Mouse (Mus musculus) hindbrain, embryonic 11.5 days (tissue): Measurements from ENCODE around the gene Il3. TPM values are rescaled to one million over a fixed set of nuclear protein-coding genes. Genes with fewer than 3 reads are reported as not detected.

Experiments
- ATAC-seq: fragments of 200-750 bp; cut with Nextera tagmentation; 2 replicates; pipeline ENCODE4 v1.8.0; 2017; ENCODE audit warnings: mild to moderate bottlenecking, moderate TSS enrichment, moderate library complexity; ENCODE audit not compliant: low FRiP score
- DNase-seq: peaks from one replicate; pipeline ENCODE4 v3.0.0-alpha.2; 2015; ENCODE audit warnings: low spot score
- H3K27ac ChIP-seq: fragments of 300-500 bp; sonication (generic); 2 replicates; pipeline ENCODE4 v1.5.1; 2014; ENCODE audit warnings: mild to moderate bottlenecking, low read depth, low read length
- H3K27me3 ChIP-seq: fragments of 300-500 bp; sonication (generic); 2 replicates; pipeline ENCODE4 v1.6.1; 2014; ENCODE audit warnings: mild to moderate bottlenecking, low read length, moderate library complexity, mixed read lengths; ENCODE audit not compliant: control insufficient read depth, insufficient read depth
- H3K36me3 ChIP-seq: fragments of 300-500 bp; sonication (generic); 2 replicates; pipeline ENCODE4 v1.6.1; 2014; ENCODE audit warnings: mild to moderate bottlenecking, low read length, moderate library complexity, mixed read lengths; ENCODE audit not compliant: control insufficient read depth, insufficient read depth
- H3K4me1 ChIP-seq: fragments of 300-500 bp; sonication (generic); replicated peaks from 2 replicates; pipeline ENCODE4 v1.6.1; 2014; ENCODE audit warnings: low read length, mixed read lengths; ENCODE audit not compliant: control insufficient read depth, insufficient read depth
- H3K4me2 ChIP-seq: fragments of 300-500 bp; sonication (generic); replicated peaks from 2 replicates; pipeline ENCODE4 v1.6.1; 2014; ENCODE audit warnings: mild to moderate bottlenecking, low read depth, low read length
- H3K4me3 ChIP-seq: fragments of 300-500 bp; sonication (generic); 2 replicates; pipeline ENCODE4 v1.5.1; 2014; ENCODE audit warnings: low read depth, low read length
- H3K9ac ChIP-seq: fragments of 300-500 bp; sonication (generic); 2 replicates; pipeline ENCODE4 v1.6.1; 2014; ENCODE audit warnings: low read depth, low read length
- H3K9me3 ChIP-seq: fragments of 300-500 bp; sonication (generic); 2 replicates; pipeline ENCODE4 v1.6.1; 2016; ENCODE audit warnings: low read length; ENCODE audit not compliant: control insufficient read depth
- WGBS: fragments of 180-500 bp; shearing (Covaris S2); extraction: QIAGEN DNeasy Blood & Tissue Kit; methylation state at CpG from one replicate; pipeline ENCODE4 v1.1.7; 2014; 5-methylcytosine and 5-hydroxymethylcytosine counted together
- polyA plus RNA-seq: library from polyadenylated mRNA; unstranded; fragments of >200 nt; fragmentation: Nextera tagmentation; extraction: Ambion mirVana; gene quantifications from 2 replicates; pipeline ENCODE4 v1.2.1, GENCODE M21; 2014

Il3 gene
- polyA plus RNA-seq, 1 experiment from 2014 or later = not detected

- Histone ChIP-seq H3K4me2 (no peak overlapping the region), H3K9ac (no peak overlapping the region), H3K27me3 (no peaks in the 10 kb centered on the region), H3K9me3 (no peaks in the 10 kb centered on the region), H3K36me3 (no peaks in the 10 kb centered on the region), H3K4me1 (no peaks in the 10 kb centered on the region), H3K4me3 (no peak overlapping the region), H3K27ac (no peak overlapping the region)
- WGBS = 14% methylated on average over 1 of the region's 1 CpGs
- DNase-seq (no peak), ATAC-seq (no peak)
Observed at GRCm38 (mm10) chr11:54263405-54264031, 3.6 kb downstream of the Il3 start.

- ATAC-seq (peak; percentile 59), DNase-seq (peak; percentile 83)
- no peaks in the 10 kb centered on the region for H3K27me3 ChIP-seq
- no peaks in the 10 kb centered on the region for H3K9me3 ChIP-seq
- H3K36me3 ChIP-seq = no peaks in the 10 kb centered on the region
- H3K4me3 ChIP-seq = no peak overlapping the region
- H3K27ac ChIP-seq = no peak overlapping the region
- H3K4me1 ChIP-seq = no peaks in the 10 kb centered on the region
- no peak overlapping the region for H3K9ac ChIP-seq
- 36% methylated on average over 3 of the region's 3 CpGs for WGBS
- no peak overlapping the region for H3K4me2 ChIP-seq
Observed at GRCm38 (mm10) chr11:54256624-54257376, 10.3 kb downstream of the Il3 start.

- no peaks in the 10 kb centered on the region for H3K9me3 ChIP-seq
- H3K9ac ChIP-seq = no peak overlapping the region
- no peak overlapping the region for H3K4me2 ChIP-seq
- 66% methylated on average over 4 of the region's 4 CpGs for WGBS
- no peak for DNase-seq
- no peak for ATAC-seq
- no peaks in the 10 kb centered on the region for H3K27me3 ChIP-seq
- H3K4me1 ChIP-seq = no peaks in the 10 kb centered on the region
- no peaks in the 10 kb centered on the region for H3K36me3 ChIP-seq
- H3K27ac ChIP-seq = no peak overlapping the region
- no peak overlapping the region for H3K4me3 ChIP-seq
Observed at GRCm38 (mm10) chr11:54254114-54254513, 13.0 kb downstream of the Il3 start.

GRCm38 (mm10) chr11:54250575-54250974 is 16.5 kb downstream of the Il3 start:
- ATAC-seq (no peak), DNase-seq (no peak)
- Histone ChIP-seq H3K4me1 (no peaks in the 10 kb centered on the region), H3K4me2 (no peak overlapping the region), H3K9ac (no peak overlapping the region), H3K27ac (no peak overlapping the region), H3K9me3 (no peaks in the 10 kb centered on the region), H3K27me3 (no peaks in the 10 kb centered on the region), H3K4me3 (no peak overlapping the region), H3K36me3 (no peaks in the 10 kb centered on the region)
- 93% methylated on average over 11 of the region's 11 CpGs for WGBS

GRCm38 (mm10) chr11:54249748-54250147 is 17.3 kb downstream of the Il3 start:
- H3K4me1 ChIP-seq = no peaks in the 10 kb centered on the region
- DNase-seq (no peak), ATAC-seq (no peak)
- no peak overlapping the region for H3K4me2 ChIP-seq
- no peaks in the 10 kb centered on the region for H3K36me3 ChIP-seq
- H3K9ac ChIP-seq = no peak overlapping the region
- WGBS = 88% methylated on average over 3 of the region's 3 CpGs
- no peaks in the 10 kb centered on the region for H3K27me3 ChIP-seq
- H3K27ac ChIP-seq = no peak overlapping the region
- no peak overlapping the region for H3K4me3 ChIP-seq
- no peaks in the 10 kb centered on the region for H3K9me3 ChIP-seq

GRCm38 (mm10) chr11:54248940-54249717 is 17.9 kb downstream of the Il3 start, which contains the start of gene Csf2:
TSS of gene Csf2 (minus strand) at chr11:54249667.
- H3K4me3 ChIP-seq = no peak within 1 kb of the TSS
- no peaks in the 10 kb centered on the region for H3K4me1 ChIP-seq
- H3K27me3 ChIP-seq = no peaks in the 10 kb centered on the region
- H3K9me3 ChIP-seq = no peaks in the 10 kb centered on the region
- H3K27ac ChIP-seq = no peak within 1 kb of the TSS
- ATAC-seq (no peak), DNase-seq (no peak)
- H3K36me3 ChIP-seq = no peaks in the 10 kb centered on the region
- WGBS = 70% methylated on average over 11 of the region's 11 CpGs
- no peak within 1 kb of the TSS for H3K4me2 ChIP-seq
- H3K9ac ChIP-seq = no peak within 1 kb of the TSS

GRCm38 (mm10) chr11:54247251-54247950 is 19.7 kb downstream of the Il3 start:
- no peak for ATAC-seq
- Histone ChIP-seq H3K27me3 (no peaks in the 10 kb centered on the region), H3K4me2 (no peak overlapping the region), H3K9ac (no peak overlapping the region), H3K4me1 (no peaks in the 10 kb centered on the region), H3K36me3 (no peaks in the 10 kb centered on the region), H3K9me3 (no peaks in the 10 kb centered on the region), H3K27ac (no peak overlapping the region), H3K4me3 (no peak overlapping the region)
- 80% methylated on average over 10 of the region's 10 CpGs for WGBS
- no peak for DNase-seq

GRCm38 (mm10) chr11:54244465-54244864 is 22.6 kb downstream of the Il3 start:
- 64% methylated on average over 6 of the region's 6 CpGs for WGBS
- DNase-seq = no peak
- Histone ChIP-seq H3K27me3 (no peaks in the 10 kb centered on the region), H3K4me1 (no peaks in the 10 kb centered on the region), H3K4me2 (no peak overlapping the region), H3K27ac (no peak overlapping the region), H3K36me3 (no peaks in the 10 kb centered on the region), H3K9ac (no peak overlapping the region), H3K9me3 (no peaks in the 10 kb centered on the region), H3K4me3 (no peak overlapping the region)
- no peak for ATAC-seq
